Mouse (Mus musculus): ENCODE data around the gene Pla2g4d.

Pla2g4d gene

DNA sequence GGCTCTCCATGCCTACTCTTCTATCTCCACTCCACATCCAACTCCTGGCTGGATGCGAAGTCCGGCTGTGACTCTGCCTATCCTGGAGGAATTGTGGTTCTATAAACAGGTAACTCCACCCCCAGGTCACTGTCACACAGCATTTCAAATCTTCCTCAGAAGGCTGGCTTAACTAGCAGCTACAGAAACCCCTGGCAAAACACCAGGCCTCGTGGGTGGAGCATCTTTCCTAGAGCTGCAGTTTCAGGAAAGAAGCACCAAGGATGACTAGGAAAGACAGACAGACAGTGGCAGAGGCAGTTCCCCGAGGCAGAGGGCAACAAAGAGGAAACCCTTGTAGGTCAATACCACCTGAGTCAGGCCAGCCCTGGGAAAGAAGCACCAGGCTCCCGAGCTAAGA, at the start of gene Pla2g4d:
Gene Pla2g4d (minus strand): TSS at position 203 of the 400 bp plus-strand sequence.
- DNase-seq: no peak

- no peak for DNase-seq
These were observed 48.9 kb upstream of the Pla2g4d start for GRCm38 (mm10) chr2:120337886-120338285.

- DNase-seq: no peak
These were observed 42.6 kb upstream of the Pla2g4d start for GRCm38 (mm10) chr2:120331575-120331974.

- DNase-seq: no peak
These were observed 26.1 kb upstream of the Pla2g4d start for GRCm38 (mm10) chr2:120315077-120315476.

DNA sequence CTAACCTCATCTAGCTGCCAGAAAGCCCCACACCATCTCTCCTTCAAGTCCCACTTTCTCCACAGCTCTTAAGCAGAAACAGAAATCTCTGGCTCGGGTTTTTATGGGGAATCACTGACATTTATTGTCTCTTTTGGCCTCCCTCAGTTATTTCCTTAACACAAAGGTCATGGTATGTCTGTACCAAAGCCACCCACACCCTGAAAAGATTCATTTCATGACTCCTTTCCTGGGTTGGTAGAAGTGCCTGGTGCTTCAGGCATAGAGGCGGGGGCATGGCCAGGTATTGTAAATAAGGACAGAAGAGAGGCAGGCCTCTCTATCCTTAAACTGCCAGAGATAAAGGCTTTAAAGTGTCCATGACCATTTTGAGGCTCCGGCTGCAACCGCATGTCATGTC, 25.5 kb upstream of the Pla2g4d start:
- DNase-seq: no peak

DNA sequence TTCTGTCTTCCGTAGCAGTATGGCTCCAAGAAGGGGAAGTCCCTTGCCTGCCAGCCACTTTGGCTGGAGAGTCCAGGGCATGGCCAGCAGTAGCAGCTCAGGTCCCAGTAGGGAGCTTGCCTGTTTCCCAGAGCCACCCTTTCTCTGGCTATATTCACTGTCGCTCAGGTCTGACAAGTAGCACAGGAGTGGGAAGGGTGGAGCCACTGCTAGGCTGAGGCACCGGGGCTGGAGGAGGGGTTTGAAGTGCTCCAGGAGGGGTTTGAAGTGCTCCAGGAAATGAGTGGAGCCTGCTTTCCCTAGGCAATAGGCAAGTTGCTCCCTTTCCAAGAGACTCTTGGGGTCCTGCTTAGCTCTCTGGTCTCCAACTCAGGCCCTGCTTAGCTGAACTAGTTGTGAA, 25.0 kb upstream of the Pla2g4d start, which contains the start of gene Pla2g4f:
Gene Pla2g4f (minus strand): TSS at position 190 of the 400 bp plus-strand sequence.
- DNase-seq: no peak

- no peak for DNase-seq
These were observed 23.4 kb upstream of the Pla2g4d start for GRCm38 (mm10) chr2:120312276-120312825.

GRCm38 (mm10) chr2:120304113-120304512, 15.1 kb upstream of the Pla2g4d start:
- DNase-seq: no peak

DNA sequence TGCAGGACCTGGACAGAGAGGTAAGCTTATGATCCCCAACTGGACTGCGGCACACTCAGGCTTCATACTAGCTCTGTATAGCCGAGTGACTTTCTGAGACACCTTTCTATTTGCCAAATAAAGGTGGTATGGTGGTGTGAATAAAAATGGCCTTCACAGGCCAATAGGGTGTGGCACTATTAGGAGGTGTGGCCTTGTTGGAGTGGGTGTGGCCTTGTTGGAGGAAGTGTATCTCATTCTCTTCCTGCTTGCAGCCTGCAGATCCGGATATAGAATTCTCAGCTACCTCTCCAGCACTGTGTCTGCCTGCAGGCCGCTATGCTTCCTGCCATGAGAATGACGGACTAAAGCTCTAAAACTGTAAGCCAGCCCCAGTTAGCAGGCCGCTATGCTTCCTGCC, 12.1 kb upstream of the Pla2g4d start:
- no peak for DNase-seq

DNA sequence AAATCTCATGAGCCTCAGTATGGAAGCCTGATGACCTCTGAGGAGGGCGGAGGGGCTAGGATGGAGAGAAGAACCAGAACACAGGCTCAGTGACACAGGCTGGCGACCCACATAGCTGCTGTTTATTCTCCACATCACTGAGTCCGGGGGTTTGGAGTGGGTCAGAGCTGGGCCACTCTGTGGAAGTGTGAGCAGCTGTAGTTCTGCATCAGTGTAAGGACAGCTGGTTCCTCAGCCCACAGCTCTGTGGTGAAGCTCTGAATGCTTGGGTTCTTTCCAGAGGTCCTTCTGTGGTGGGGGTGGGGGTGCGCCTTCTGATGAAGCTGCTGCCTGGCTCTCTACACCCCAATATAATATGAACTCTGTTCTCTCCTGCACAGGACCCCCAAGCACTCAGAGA, 10.9 kb upstream of the Pla2g4d start:
- DNase-seq: no peak

GRCm38 (mm10) chr2:120296160-120296559, 7.2 kb upstream of the Pla2g4d start:
- DNase-seq: no peak

GRCm38 (mm10) chr2:120291471-120292078, 2.6 kb upstream of the Pla2g4d start:
- DNase-seq: no peak

- no peak for DNase-seq
These were observed 596 bp downstream of the Pla2g4d start for GRCm38 (mm10) chr2:120288401-120288800.

DNA sequence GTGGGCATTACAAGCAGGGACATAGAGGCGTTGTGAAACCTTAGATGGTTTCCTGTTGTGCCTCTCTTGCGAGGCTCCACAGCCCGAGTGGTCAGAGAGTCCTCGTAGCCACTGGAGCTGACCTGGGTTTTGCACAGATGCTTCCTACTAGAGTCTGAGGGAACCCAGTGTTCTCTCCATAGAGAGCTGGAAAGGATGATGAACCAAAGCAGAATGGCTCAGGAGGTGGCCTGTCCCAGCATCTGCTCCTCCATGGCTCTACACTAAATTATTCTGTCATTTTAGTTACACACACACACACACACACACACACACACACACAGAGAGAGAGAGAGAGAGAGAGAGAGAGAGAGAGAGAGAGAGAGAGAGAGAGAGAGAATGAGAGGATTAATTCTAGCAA, 3.4 kb downstream of the Pla2g4d start:
- DNase-seq: no peak

- no peak for DNase-seq
These were observed 4.3 kb downstream of the Pla2g4d start for GRCm38 (mm10) chr2:120284705-120285104.

- DNase-seq: no peak
These were observed 4.9 kb downstream of the Pla2g4d start for GRCm38 (mm10) chr2:120284094-120284493.

GRCm38 (mm10) chr2:120283550-120283949, 5.4 kb downstream of the Pla2g4d start:
- no peak for DNase-seq

- DNase-seq: no peak
These were observed 7.8 kb downstream of the Pla2g4d start for GRCm38 (mm10) chr2:120281221-120281620.

- peak; percentile 47 for DNase-seq
These were observed 9.0 kb downstream of the Pla2g4d start for GRCm38 (mm10) chr2:120279961-120280360.

- no peak for DNase-seq
These were observed 12.0 kb downstream of the Pla2g4d start for GRCm38 (mm10) chr2:120276951-120277350.

- DNase-seq: peak; percentile 6
These were observed 20.4 kb downstream of the Pla2g4d start for GRCm38 (mm10) chr2:120268635-120269034.

DNA sequence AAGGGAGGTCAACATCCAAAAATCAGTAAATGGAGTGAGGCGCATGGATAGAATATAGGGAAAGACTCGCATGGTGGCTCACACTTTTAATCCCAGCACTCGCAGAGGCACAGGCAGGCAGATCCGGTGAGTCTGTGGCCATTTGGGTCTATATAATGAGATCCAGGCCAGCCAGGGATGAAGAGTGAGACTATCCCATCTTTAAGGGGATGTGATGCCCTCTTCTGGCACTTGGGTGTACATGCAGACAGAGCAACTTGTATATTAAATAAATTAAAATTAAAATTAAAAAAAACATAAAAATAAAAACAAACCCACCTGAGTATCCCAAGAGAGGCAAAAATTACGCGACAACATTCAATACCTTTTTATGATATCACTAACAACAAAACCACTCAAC, 23.5 kb downstream of the Pla2g4d start:
- no peak for DNase-seq

GRCm38 (mm10) chr2:120264858-120265257, 24.1 kb downstream of the Pla2g4d start:
- DNase-seq: no peak

DNA sequence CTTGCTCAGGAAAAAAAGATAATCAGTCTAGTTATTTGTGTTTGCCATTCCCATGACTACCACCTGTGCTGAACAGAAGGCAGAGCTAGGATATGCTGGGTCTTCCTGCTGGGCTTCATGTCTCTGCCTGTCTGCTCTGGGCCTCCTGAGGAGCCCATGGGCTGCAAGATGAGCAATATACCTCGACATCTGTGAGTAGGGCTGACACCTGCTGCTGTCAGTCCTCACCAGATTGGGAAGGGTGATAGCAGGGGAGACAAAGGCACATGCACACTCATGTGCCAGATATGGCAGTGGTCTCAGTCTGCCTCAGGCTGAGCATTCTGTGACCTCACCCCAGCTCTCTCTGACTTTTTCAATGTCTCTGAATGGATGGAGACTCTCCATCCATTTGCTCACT, 26.1 kb downstream of the Pla2g4d start:
- DNase-seq: no peak

DNA sequence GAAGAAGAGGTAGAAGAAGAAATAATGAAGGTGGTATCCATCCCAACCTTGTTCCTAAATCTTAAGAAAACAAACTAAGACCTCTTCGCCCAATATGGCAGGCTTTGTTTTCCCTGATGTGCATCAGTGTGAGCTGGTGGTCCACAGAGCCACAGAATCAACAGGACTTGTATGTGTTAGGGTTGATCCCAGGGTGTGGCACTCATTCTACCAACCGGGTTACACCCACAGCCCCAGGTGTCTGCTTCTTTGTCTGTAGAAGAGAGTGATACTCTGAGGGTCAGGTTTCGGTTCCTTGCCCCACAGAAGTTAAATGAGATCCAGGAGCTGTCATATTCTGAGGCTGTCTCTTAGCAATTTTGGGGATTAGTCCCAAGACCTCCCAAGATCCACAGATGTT, 27.7 kb downstream of the Pla2g4d start:
- no peak for DNase-seq
